Comparison of ENCODE assay signal across 28 mouse cellular contexts in the genomic region with DNA sequence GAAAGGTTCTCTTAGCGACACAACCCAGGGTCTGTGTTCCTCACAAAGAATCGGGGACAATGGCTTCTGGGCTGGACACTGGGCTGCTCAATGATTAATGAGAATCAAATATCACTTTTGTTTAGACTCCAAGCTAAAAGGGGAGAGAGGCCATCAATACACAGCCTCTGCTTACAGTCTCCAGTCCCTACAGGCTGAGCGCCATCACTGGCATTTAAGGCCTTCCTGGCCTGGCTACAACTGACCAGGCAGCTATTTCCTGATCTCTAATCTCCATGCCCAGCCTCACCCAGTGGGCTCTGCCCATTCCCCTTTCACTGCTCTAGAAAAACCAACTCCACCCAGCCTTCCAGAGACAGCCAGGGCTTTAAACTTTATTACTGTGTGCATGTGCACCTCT. TPM values are rescaled to one million over a fixed set of nuclear protein-coding genes. Genes with fewer than 3 reads are reported as not detected.
A peak's percentile ranks its signal among the peaks of the same experiment; 100 is the strongest.
DNase-seq lines count a peak whose midpoint lies in the region; ATAC-seq and TF ChIP-seq lines count a peak whose summit lies in the region.
"Had no signal": no experiment of that assay in that cellular context is flagged by ENCODE, and none has a peak within 500 bp of the region (broad histone marks: within the 10 kb centered on the region; RNA-seq: fewer than 3 reads in every experiment).

No protein-coding gene starts in this region.

- H3K9ac ChIP-seq in kidney, embryonic 14.5 days (ENCODE audit: low read depth, low read length), result no peak overlapping the region
- H3K9ac ChIP-seq: limb, embryonic 15.5 days; liver, embryonic 13.5 days; lung, embryonic 14.5 days; midbrain, embryonic 12.5 days had no signal

- H3K27me3 ChIP-seq in kidney, embryonic 14.5 days (ENCODE audit: control insufficient read depth, insufficient read depth, low read length), result no peaks in the 10 kb centered on the region
- H3K27me3 ChIP-seq: limb, embryonic 15.5 days; midbrain, embryonic 12.5 days; Patski had no signal

- no peaks in the 10 kb centered on the region for H3K9me3 ChIP-seq in kidney, embryonic 14.5 days (ENCODE audit: control insufficient read depth, low read length)
- H3K9me3 ChIP-seq: limb, embryonic 10.5 days; limb, embryonic 15.5 days; liver, embryonic 13.5 days; midbrain, embryonic 12.5 days had no signal

- no peaks in the 10 kb centered on the region for H3K36me3 ChIP-seq in kidney, embryonic 14.5 days (ENCODE audit: control insufficient read depth, insufficient read depth, low read length)
- H3K36me3 ChIP-seq: liver, embryonic 13.5 days had no signal

- no peak overlapping the region for H3K4me2 ChIP-seq in kidney, embryonic 14.5 days (replicated peaks; ENCODE audit: low read depth, low read length)
- H3K4me2 ChIP-seq: heart, embryonic 11.5 days; limb, embryonic 15.5 days; liver, embryonic 13.5 days; lung, embryonic 14.5 days; midbrain, embryonic 12.5 days had no signal

- H3K4me3 ChIP-seq in gastrocnemius, adult 2 months, result no peak overlapping the region
- H3K4me3 ChIP-seq in lung, adult 2 months (replicated peaks; ENCODE audit: extremely low read depth, low read depth, low read length), result no peak overlapping the region
- H3K4me3 ChIP-seq in kidney, embryonic 14.5 days (ENCODE audit: low read length), result no peak overlapping the region
- H3K4me3 ChIP-seq: limb, embryonic 10.5 days; limb, embryonic 15.5 days; liver, embryonic 13.5 days; megakaryocyte, embryonic 14.5 days; midbrain, embryonic 12.5 days had no signal

- H3K27ac ChIP-seq in gastrocnemius, adult 2 months, result peak overlapping the region; percentile 16; the same call in 1 of the 2 replicates
- H3K27ac ChIP-seq in kidney, embryonic 14.5 days (ENCODE audit: low read depth, low read length), result no peak overlapping the region
- H3K27ac ChIP-seq: limb, embryonic 10.5 days; limb, embryonic 15.5 days; liver, embryonic 13.5 days; midbrain, embryonic 12.5 days had no signal

- no peak for TF ChIP-seq CTCF in gastrocnemius, adult 2 months (IDR thresholded peaks at IDR 0.05)
- no peak for TF ChIP-seq CTCF in lung, adult 2 months (IDR thresholded peaks at IDR 0.05; ENCODE audit: insufficient read depth, low read length)

- no peak for TF ChIP-seq POLR2A in lung, adult 2 months (IDR thresholded peaks at IDR 0.05; ENCODE audit: borderline replicate concordance, extremely low read depth, low read depth, low read length)

- H3K4me1 ChIP-seq in lung, adult 2 months (ENCODE audit: control insufficient read depth, insufficient read depth, low read length), result peaks cover 4% of the 10 kb centered on the region
- H3K4me1 ChIP-seq in kidney, embryonic 14.5 days (ENCODE audit: control insufficient read depth, insufficient read depth, low read length), result peaks cover 11% of the 10 kb centered on the region; the same call in 1 of the 2 replicates

- no peak for DNase-seq in gastrocnemius, adult 2 months
- DNase-seq in gastrocnemius, adult 8-10 months (ENCODE audit: low spot score in 2 of 2), result no peak
- peak; percentile 59 to 60 for DNase-seq in lung, adult 18-20 months
- no peak for DNase-seq in lung, adult 2 months
- DNase-seq in lung, postnatal 10 days, result peak; percentile 61
- DNase-seq in adipocyte (ENCODE audit: low spot score), result no peak
- DNase-seq: adrenal gland, postnatal 25 days; cerebellum, adult 18-20 months; cerebellum, postnatal 10 days; gastrocnemius, postnatal 36 days; heart, adult 18-20 months; heart, postnatal 36 days; kidney, adult 11 months; layer of hippocampus, adult 9-11 months; liver, embryonic 13.5 days; lung, embryonic 14.5 days; retina, postnatal 1 day; right cerebral cortex, postnatal 14 days; thymus, postnatal 14 days had no signal

- intact Hi-C loops in gastrocnemius, adult 2 months (cut with DNase I), result no loop called here

- ATAC-seq in monocyte, adult 5-6 weeks (replicated peaks; ENCODE audit: insufficient number of reproducible peaks, low FRiP score, low TSS enrichment, poor library complexity, severe bottlenecking), result peak; percentile 45
- no peak for ATAC-seq in kidney, embryonic 14.5 days (ENCODE audit: low FRiP score, low TSS enrichment)
- ATAC-seq: forebrain, embryonic 14.5 days; Patski had no signal

- WGBS in lung, adult 2 months, result 41% methylated on average over 3 of the region's 3 CpGs
- WGBS in kidney, embryonic 14.5 days, result 55% methylated on average over 3 of the region's 3 CpGs

RNA-seq across cellular contexts. Expression of a gene that starts 59.6 kb away (rescaled TPM):
- total RNA-seq in gastrocnemius, adult 2 months (2021), result 10 to 100 TPM; 19.6 to 22.9 TPM
- 10 to 100 TPM; 14.7 to 17.2 (median 16.0) TPM for total RNA-seq in gastrocnemius, adult 8-10 months (2022)
- 53.8 and 66.9 TPM in 2 replicates for polyA plus RNA-seq in lung, adult 2 months (2012; rRNA removed)
- 136 to 193 TPM (median 152 TPM) in 3 replicates for total RNA-seq in monocyte, adult 5-6 weeks (2017)
- polyA plus RNA-seq in kidney, embryonic 14.5 days (2014; fragmentation: Nextera tagmentation; extraction: Ambion mirVana), result 34.9 and 61.7 TPM in 2 replicates

Comparison
In these comparisons a context has a peak if more than half of its experiments do, and no peak if none do; other contexts are left out.
1. DNase-seq: peak in lung, adult 18-20 months (2 of 2) and lung, postnatal 10 days (single experiment); none in gastrocnemius, adult 2 months (single experiment), gastrocnemius, adult 8-10 months (0 of 2), lung, adult 2 months (single experiment) and adipocyte (single experiment).